Comparison of ENCODE assay signal across 9 mouse cellular contexts in genomic region chr15:83337903-83338870, GRCm38 (mm10). TPM values are rescaled to one million over a fixed set of nuclear protein-coding genes. Genes with fewer than 3 reads are reported as not detected.
A peak's percentile ranks its signal among the peaks of the same experiment; 100 is the strongest.
DNase-seq lines count a peak whose midpoint lies in the region; ATAC-seq and TF ChIP-seq lines count a peak whose summit lies in the region.
"Had no signal": no experiment of that assay in that cellular context is flagged by ENCODE, and none has a peak within 500 bp of the region (broad histone marks: within the 10 kb centered on the region; RNA-seq: fewer than 3 reads in every experiment).

No protein-coding gene starts in this region.

- DNase-seq in kidney, adult 11 months = no peak
- DNase-seq in ES-E14 (ENCODE audit: low read depth, low spot score) = no peak
- peak; percentile 31 for DNase-seq in kidney, postnatal 14 days
- no peak for DNase-seq in layer of hippocampus, adult 18-20 months (ENCODE audit: low spot score in 2 of 2)
- DNase-seq in gastrocnemius, postnatal 14 days = no peak
- DNase-seq: gastrocnemius, postnatal 10 days had no signal

- no peaks in the 10 kb centered on the region for H3K9me3 ChIP-seq in kidney, embryonic 14.5 days (ENCODE audit: control insufficient read depth, low read length)
- H3K9me3 ChIP-seq in ES-E14 (ENCODE audit: control insufficient read depth, insufficient read depth, low read depth, low read length) = no peaks in the 10 kb centered on the region
- H3K9me3 ChIP-seq in stomach, embryonic 16.5 days (replicated peaks; ENCODE audit: control insufficient read depth, low read length) = no peaks in the 10 kb centered on the region

- in situ Hi-C loops in ES-E14 (cut with MboI; ENCODE audit: low sequenced_read_pairs in 2 of 2, unreplicated experiment in 2 of 2) = no loop called here

- peaks cover 38% of the 10 kb centered on the region for H3K36me3 ChIP-seq in kidney, embryonic 14.5 days (ENCODE audit: control insufficient read depth, insufficient read depth, low read length)
- H3K36me3 ChIP-seq in ES-E14 (ENCODE audit: control insufficient read depth, insufficient read depth, low read length, poor library complexity, severe bottlenecking) = no peaks in the 10 kb centered on the region; the same call in 1 of the 2 replicates
- peaks cover 30% of the 10 kb centered on the region for H3K36me3 ChIP-seq in stomach, embryonic 16.5 days (ENCODE audit: control insufficient read depth, insufficient read depth, low read length)

- H3K27ac ChIP-seq in kidney, embryonic 14.5 days (ENCODE audit: low read depth, low read length) = no peak overlapping the region
- no peak overlapping the region for H3K27ac ChIP-seq in ES-E14 (ENCODE audit: insufficient read depth, low read depth, low read length, poor library complexity, severe bottlenecking)
- peak overlapping the region; percentile 28 for H3K27ac ChIP-seq in stomach, embryonic 16.5 days (ENCODE audit: low read length)

- no peaks in the 10 kb centered on the region for H3K27me3 ChIP-seq in kidney, embryonic 14.5 days (ENCODE audit: control insufficient read depth, insufficient read depth, low read length)
- H3K27me3 ChIP-seq in stomach, embryonic 16.5 days (ENCODE audit: control insufficient read depth, insufficient read depth, low read length) = no peaks in the 10 kb centered on the region

- 78% methylated on average over 8 of the region's 8 CpGs for WGBS in kidney, embryonic 14.5 days
- 68% methylated on average over 8 of the region's 8 CpGs for WGBS in stomach, embryonic 16.5 days

- intact Hi-C loops in gastrocnemius, postnatal 14 days (cut with DNase I; ENCODE audit: low total_unique reads) = no loop called here

- H3K9ac ChIP-seq in kidney, embryonic 14.5 days (ENCODE audit: low read depth, low read length) = no peak overlapping the region
- peak overlapping the region; percentile 51; the same call in 1 of the 2 replicates for H3K9ac ChIP-seq in ES-E14 (ENCODE audit: insufficient read depth, low read depth, low read length, poor library complexity, severe bottlenecking)
- H3K9ac ChIP-seq in stomach, embryonic 16.5 days (ENCODE audit: low read length) = no peak overlapping the region

- H3K4me3 ChIP-seq in kidney, embryonic 14.5 days (ENCODE audit: low read length) = no peak overlapping the region
- H3K4me3 ChIP-seq in ES-E14 (ENCODE audit: insufficient read depth in 1 of 2, low read depth in 1 of 2, low read length in 2 of 2, poor library complexity in 1 of 2, severe bottlenecking in 1 of 2) = no peak overlapping the region
- no peak overlapping the region for H3K4me3 ChIP-seq in stomach, embryonic 16.5 days (replicated peaks; ENCODE audit: low read length)

- 0 out of 2 replicates have a peak, but pooled peaks have one; percentile 60 for ATAC-seq in kidney, embryonic 14.5 days (ENCODE audit: low FRiP score, low TSS enrichment)
- ATAC-seq in stomach, embryonic 16.5 days (ENCODE audit: insufficient read depth, low FRiP score) = peak; percentile 88
- ATAC-seq: midbrain, embryonic 16.5 days had no signal

- H3K4me1 ChIP-seq in kidney, embryonic 14.5 days (ENCODE audit: control insufficient read depth, insufficient read depth, low read length) = no peaks in the 10 kb centered on the region
- peaks cover 0 to 5% of the 10 kb centered on the region in 2 experiments; a peak in 2 of 4 replicates for H3K4me1 ChIP-seq in ES-E14 (ENCODE audit: control insufficient read depth in 2 of 2, insufficient read depth in 2 of 2, low read length in 2 of 2, poor library complexity in 1 of 2)
- 0 out of 2 replicates have a peak, but pooled peaks cover 2% of the 10 kb centered on the region for H3K4me1 ChIP-seq in stomach, embryonic 16.5 days (ENCODE audit: control insufficient read depth, insufficient read depth, low read length)

- H3K4me2 ChIP-seq in kidney, embryonic 14.5 days (replicated peaks; ENCODE audit: low read depth, low read length) = no peak overlapping the region
- no peak overlapping the region for H3K4me2 ChIP-seq in stomach, embryonic 16.5 days (ENCODE audit: low read depth, low read length)

TF ChIP-seq in ES-E14, 5 proteins besides CTCF, POLR2A, EP300 and RAD21:
- TF ChIP-seq ZC3H11A (IDR thresholded peaks at IDR 0.05; ENCODE audit: borderline replicate concordance, low read depth, low read length) (no peak), HCFC1 (IDR thresholded peaks at IDR 0.05; ENCODE audit: borderline replicate concordance, insufficient read depth, low read length) (no peak), ZNF384 (IDR thresholded peaks at IDR 0.05; ENCODE audit: low read depth, low read length) (no peak), CHD2 (IDR thresholded peaks at IDR 0.05; ENCODE audit: low read depth, low read length) (no peak), MAFK (IDR thresholded peaks at IDR 0.05; ENCODE audit: insufficient read depth, low read depth, low read length) (no peak)

RNA-seq across cellular contexts. Expression of gene Arfgap3, which starts 11.9 kb away (rescaled TPM):
- polyA plus RNA-seq in kidney, embryonic 14.5 days (2014; fragmentation: Nextera tagmentation; extraction: Ambion mirVana) = 25.7 and 33.3 TPM in 2 replicates
- total RNA-seq in ES-E14 (2012; rRNA removed) = 10.8 and 13.5 TPM in 2 replicates
- polyA plus RNA-seq in stomach, embryonic 16.5 days (2015; fragmentation: Nextera tagmentation; extraction: Ambion mirVana) = 79.9 and 80.6 TPM in 2 replicates
- total RNA-seq in layer of hippocampus, adult 18-20 months (2021) = 10 to 100 TPM; 19.1 to 20.1 TPM
- 10 to 100 TPM in 1 of 2 experiments, 1 to 10 TPM in 1; 9.7 to 10.0 TPM for total RNA-seq in gastrocnemius, postnatal 14 days (2021)
